Mouse (Mus musculus): ENCODE data around the gene Nps. TPM values are rescaled to one million over a fixed set of nuclear protein-coding genes. Genes with fewer than 3 reads are reported as not detected.

Gene Nps
- polyA plus RNA-seq, 1 experiment: not detected

DNA sequence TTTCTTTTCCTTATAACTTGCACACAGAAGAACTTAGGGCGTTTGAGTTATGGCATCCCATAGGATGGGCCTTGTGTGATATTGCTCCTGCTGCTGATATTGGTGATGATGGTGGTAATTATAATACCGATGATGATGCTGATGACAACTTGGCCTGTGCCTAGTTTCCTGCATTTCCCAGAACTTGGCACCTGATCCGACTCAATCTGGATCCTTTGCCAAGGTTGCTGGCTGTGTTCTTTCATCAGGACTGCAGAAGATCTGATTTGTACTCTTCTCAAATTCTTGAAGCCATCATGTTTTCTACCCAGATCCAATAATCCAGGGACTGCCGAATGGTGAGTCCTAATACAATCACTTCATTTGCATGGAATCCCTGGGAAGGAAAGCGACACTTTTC, 32.5 kb upstream of the Nps start:
- H3K4me1 ChIP-seq (replicated peaks; ENCODE audit: control insufficient read depth, insufficient read depth, low read length): no peaks in the 10 kb centered on the region
- 91% methylated on average over 5 of the region's 5 CpGs for WGBS
- no peaks in the 10 kb centered on the region for H3K27me3 ChIP-seq (ENCODE audit: control insufficient read depth, insufficient read depth, low read length)
- H3K27ac ChIP-seq (ENCODE audit: control insufficient read depth, insufficient read depth, low read length): no peak overlapping the region
- no peak for DNase-seq
- TF ChIP-seq CTCF (IDR thresholded peaks at IDR 0.05; ENCODE audit: borderline replicate concordance, control insufficient read depth, extremely low read depth, insufficient read depth, low read length, poor library complexity) (no peak), POLR2A (IDR thresholded peaks at IDR 0.05; ENCODE audit: control insufficient read depth, extremely low read depth, insufficient read depth, low read length, poor library complexity) (no peak)
- H3K36me3 ChIP-seq (ENCODE audit: control insufficient read depth, insufficient read depth, low read length): no peaks in the 10 kb centered on the region
- no peak overlapping the region for H3K4me3 ChIP-seq (ENCODE audit: control insufficient read depth, insufficient read depth, low read length)

- Histone ChIP-seq H3K36me3 (ENCODE audit: control insufficient read depth, insufficient read depth, low read length) (no peaks in the 10 kb centered on the region), H3K27ac (ENCODE audit: control insufficient read depth, insufficient read depth, low read length) (no peak overlapping the region), H3K27me3 (ENCODE audit: control insufficient read depth, insufficient read depth, low read length) (no peaks in the 10 kb centered on the region), H3K4me3 (ENCODE audit: control insufficient read depth, insufficient read depth, low read length) (no peak overlapping the region), H3K4me1 (replicated peaks; ENCODE audit: control insufficient read depth, insufficient read depth, low read length) (no peaks in the 10 kb centered on the region)
- TF ChIP-seq CTCF (IDR thresholded peaks at IDR 0.05; ENCODE audit: borderline replicate concordance, control insufficient read depth, extremely low read depth, insufficient read depth, low read length, poor library complexity): no peak
- no peak for TF ChIP-seq POLR2A (IDR thresholded peaks at IDR 0.05; ENCODE audit: control insufficient read depth, extremely low read depth, insufficient read depth, low read length, poor library complexity)
- DNase-seq: no peak
- WGBS: 81% methylated on average over 3 of the region's 3 CpGs
These were observed 21.4 kb upstream of the Nps start for GRCm38 (mm10) chr7:135237152-135237551.

- TF ChIP-seq POLR2A (IDR thresholded peaks at IDR 0.05; ENCODE audit: control insufficient read depth, extremely low read depth, insufficient read depth, low read length, poor library complexity) (no peak), CTCF (IDR thresholded peaks at IDR 0.05; ENCODE audit: borderline replicate concordance, control insufficient read depth, extremely low read depth, insufficient read depth, low read length, poor library complexity) (no peak)
- DNase-seq: no peak
- Histone ChIP-seq H3K4me1 (replicated peaks; ENCODE audit: control insufficient read depth, insufficient read depth, low read length) (no peaks in the 10 kb centered on the region), H3K27ac (ENCODE audit: control insufficient read depth, insufficient read depth, low read length) (no peak overlapping the region), H3K36me3 (ENCODE audit: control insufficient read depth, insufficient read depth, low read length) (no peaks in the 10 kb centered on the region), H3K4me3 (ENCODE audit: control insufficient read depth, insufficient read depth, low read length) (no peak overlapping the region), H3K27me3 (ENCODE audit: control insufficient read depth, insufficient read depth, low read length) (no peaks in the 10 kb centered on the region)
- WGBS: 91% methylated on average over 4 of the region's 4 CpGs
These were observed 19.1 kb upstream of the Nps start for GRCm38 (mm10) chr7:135239441-135239840.

DNA sequence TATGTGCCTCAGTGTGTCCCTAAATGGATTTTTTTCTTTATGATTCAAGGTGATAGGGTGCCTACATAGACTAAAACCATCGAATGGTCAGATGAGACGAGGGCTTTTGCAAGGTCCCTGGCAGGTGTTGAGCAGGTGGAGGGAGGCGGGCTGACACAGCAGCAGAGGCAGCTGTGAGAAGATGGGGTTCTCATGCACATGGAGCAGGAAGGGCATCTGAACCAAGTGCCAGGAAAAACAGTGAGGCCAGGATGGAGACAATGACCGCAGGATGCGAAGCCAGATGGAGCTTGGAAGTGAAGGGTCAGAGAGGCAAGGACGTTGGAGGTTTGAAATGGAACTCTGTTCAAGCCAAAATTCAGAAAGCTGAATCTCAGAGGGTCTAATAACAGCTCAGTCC, 18.5 kb upstream of the Nps start:
- DNase-seq: no peak
- no peak for TF ChIP-seq CTCF (IDR thresholded peaks at IDR 0.05; ENCODE audit: borderline replicate concordance, control insufficient read depth, extremely low read depth, insufficient read depth, low read length, poor library complexity)
- TF ChIP-seq POLR2A (IDR thresholded peaks at IDR 0.05; ENCODE audit: control insufficient read depth, extremely low read depth, insufficient read depth, low read length, poor library complexity): no peak
- no peak overlapping the region for H3K4me3 ChIP-seq (ENCODE audit: control insufficient read depth, insufficient read depth, low read length)
- no peaks in the 10 kb centered on the region for H3K27me3 ChIP-seq (ENCODE audit: control insufficient read depth, insufficient read depth, low read length)
- WGBS: 85% methylated on average over 6 of the region's 6 CpGs
- H3K36me3 ChIP-seq (ENCODE audit: control insufficient read depth, insufficient read depth, low read length): no peaks in the 10 kb centered on the region
- H3K4me1 ChIP-seq (replicated peaks; ENCODE audit: control insufficient read depth, insufficient read depth, low read length): no peaks in the 10 kb centered on the region
- H3K27ac ChIP-seq (ENCODE audit: control insufficient read depth, insufficient read depth, low read length): no peak overlapping the region

DNA sequence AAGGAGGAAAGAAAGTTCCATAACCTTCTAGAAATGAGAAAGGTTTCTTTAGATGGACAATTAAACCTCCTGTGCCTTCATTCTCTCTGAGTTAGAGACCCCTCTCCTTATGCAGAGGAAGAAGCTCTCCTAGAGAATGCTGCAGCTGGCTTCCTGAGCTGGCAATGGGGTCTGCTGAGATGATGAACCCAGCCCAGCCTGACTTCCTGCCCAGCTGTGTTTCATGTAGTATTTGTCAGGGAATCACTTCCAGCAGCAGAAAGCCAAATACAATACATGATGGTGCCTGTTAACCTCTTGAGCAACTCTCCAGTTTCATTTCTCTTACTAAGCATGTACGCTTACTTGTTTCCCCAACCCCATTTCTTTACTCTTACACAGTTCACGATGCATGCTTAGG, 17.9 kb upstream of the Nps start:
- 93% methylated on average over 2 of the region's 2 CpGs for WGBS
- DNase-seq: no peak
- Histone ChIP-seq H3K27me3 (ENCODE audit: control insufficient read depth, insufficient read depth, low read length) (no peaks in the 10 kb centered on the region), H3K27ac (ENCODE audit: control insufficient read depth, insufficient read depth, low read length) (no peak overlapping the region), H3K4me3 (ENCODE audit: control insufficient read depth, insufficient read depth, low read length) (no peak overlapping the region), H3K4me1 (replicated peaks; ENCODE audit: control insufficient read depth, insufficient read depth, low read length) (no peaks in the 10 kb centered on the region), H3K36me3 (ENCODE audit: control insufficient read depth, insufficient read depth, low read length) (no peaks in the 10 kb centered on the region)
- TF ChIP-seq CTCF (IDR thresholded peaks at IDR 0.05; ENCODE audit: borderline replicate concordance, control insufficient read depth, extremely low read depth, insufficient read depth, low read length, poor library complexity): no peak
- no peak for TF ChIP-seq POLR2A (IDR thresholded peaks at IDR 0.05; ENCODE audit: control insufficient read depth, extremely low read depth, insufficient read depth, low read length, poor library complexity)

DNA sequence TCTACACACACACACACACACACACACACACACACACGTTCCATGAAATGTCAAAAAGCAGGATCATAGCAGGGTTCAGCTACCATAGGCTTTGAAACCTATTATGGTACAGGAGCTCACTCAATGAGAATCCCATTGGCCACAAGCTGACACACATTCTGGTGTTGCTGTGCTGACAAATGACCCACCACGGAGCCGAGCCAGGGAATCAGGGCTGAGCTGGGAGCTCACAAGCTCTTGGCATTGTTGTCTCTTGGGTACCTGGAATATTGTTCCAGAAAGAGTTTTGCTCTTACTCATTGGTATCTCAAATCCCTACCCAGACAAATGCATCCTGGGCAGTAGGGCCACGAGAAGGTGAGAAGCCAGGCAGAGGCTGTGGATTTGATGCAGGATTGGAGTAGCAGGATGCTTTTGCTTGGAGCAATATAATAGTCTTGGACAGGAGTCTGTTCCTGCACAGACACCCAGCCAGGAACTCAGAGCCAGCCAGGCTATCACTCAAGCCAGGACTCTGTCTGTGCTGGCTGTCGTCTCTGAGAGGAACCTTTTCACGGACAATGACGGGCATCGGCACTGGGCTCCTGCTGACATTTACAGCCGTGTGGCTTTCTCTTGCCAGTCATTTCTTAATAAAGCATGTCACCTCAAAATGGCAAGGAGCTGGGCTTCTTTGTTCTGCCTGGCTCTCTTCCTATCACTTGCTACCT, 14.2 kb upstream of the Nps start:
- TF ChIP-seq CTCF (IDR thresholded peaks at IDR 0.05; ENCODE audit: borderline replicate concordance, control insufficient read depth, extremely low read depth, insufficient read depth, low read length, poor library complexity) (no peak), POLR2A (IDR thresholded peaks at IDR 0.05; ENCODE audit: control insufficient read depth, extremely low read depth, insufficient read depth, low read length, poor library complexity) (no peak)
- Histone ChIP-seq H3K36me3 (ENCODE audit: control insufficient read depth, insufficient read depth, low read length) (no peaks in the 10 kb centered on the region), H3K4me3 (ENCODE audit: control insufficient read depth, insufficient read depth, low read length) (no peak overlapping the region), H3K27me3 (ENCODE audit: control insufficient read depth, insufficient read depth, low read length) (no peaks in the 10 kb centered on the region), H3K4me1 (replicated peaks; ENCODE audit: control insufficient read depth, insufficient read depth, low read length) (no peaks in the 10 kb centered on the region), H3K27ac (ENCODE audit: control insufficient read depth, insufficient read depth, low read length) (no peak overlapping the region)
- 86% methylated on average over 9 of the region's 9 CpGs for WGBS
- DNase-seq: no peak

DNA sequence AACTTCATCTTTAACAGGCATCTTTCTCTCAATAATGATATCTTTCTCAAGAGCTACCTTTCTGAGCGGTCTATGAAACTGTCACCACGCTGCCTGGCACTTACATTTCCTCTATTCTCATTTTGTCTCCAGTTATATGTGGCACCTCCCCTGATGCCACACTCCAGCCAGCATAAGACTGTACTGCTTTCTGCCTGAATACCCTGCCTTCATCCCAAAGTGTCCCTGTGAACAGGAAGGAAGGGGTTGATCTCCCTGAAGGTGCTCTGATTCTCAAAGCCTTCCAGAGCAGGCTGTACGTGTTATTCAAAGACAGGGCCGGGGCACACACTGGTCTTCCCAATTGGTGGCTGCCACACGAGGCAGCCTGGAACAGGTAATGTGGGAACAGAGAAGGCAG, 12.1 kb upstream of the Nps start:
- WGBS: 86% methylated on average over 5 of the region's 5 CpGs

More for the DNA sequence above, 12.1 kb upstream of the Nps start:
- no peaks in the 10 kb centered on the region for H3K36me3 ChIP-seq (ENCODE audit: control insufficient read depth, insufficient read depth, low read length)
- H3K4me1 ChIP-seq (replicated peaks; ENCODE audit: control insufficient read depth, insufficient read depth, low read length): no peaks in the 10 kb centered on the region
- DNase-seq: no peak
- no peak for TF ChIP-seq POLR2A (IDR thresholded peaks at IDR 0.05; ENCODE audit: control insufficient read depth, extremely low read depth, insufficient read depth, low read length, poor library complexity)
- no peak for TF ChIP-seq CTCF (IDR thresholded peaks at IDR 0.05; ENCODE audit: borderline replicate concordance, control insufficient read depth, extremely low read depth, insufficient read depth, low read length, poor library complexity)
- no peak overlapping the region for H3K27ac ChIP-seq (ENCODE audit: control insufficient read depth, insufficient read depth, low read length)
- no peak overlapping the region for H3K4me3 ChIP-seq (ENCODE audit: control insufficient read depth, insufficient read depth, low read length)
- H3K27me3 ChIP-seq (ENCODE audit: control insufficient read depth, insufficient read depth, low read length): no peaks in the 10 kb centered on the region

All from thymus, adult 2 months (tissue).